Mouse (Mus musculus) activated CD4-positive, CD25-positive, alpha-beta regulatory T cell, adult 9 weeks (primary cell): ENCODE results near the gene Cap1. TPM values are rescaled to one million over a fixed set of nuclear protein-coding genes. Genes with fewer than 3 reads are reported as not detected.

Experiments
- polyA plus RNA-seq: library from polyadenylated mRNA; unstranded; fragments of 100-300 nt; shearing (Covaris generic); gene quantifications from one replicate; pipeline ENCODE4 v1.2.1, GENCODE M21; 2017

Gene Cap1
- 193 TPM for polyA plus RNA-seq

GRCm38 (mm10) chr4:122885768-122886578 lies at the start of gene Cap1:
TSS of gene Cap1 (minus strand) at chr4:122886056.

GRCm38 (mm10) chr4:122835530-122836402 lies 50.1 kb downstream of the Cap1 start, which contains the start of gene Ppt1:
TSS of gene Ppt1 (plus strand) at chr4:122836242.

Other genes with a start within 250 kb of the Cap1 start
- not detected for gene 9530002B09Rik, start 196.8 kb downstream of the Cap1 start, polyA plus RNA-seq
- gene Ppt1, start 49.8 kb downstream of the Cap1 start, polyA plus RNA-seq = 117 TPM
- 4.0 TPM for gene Mfsd2a, start 75.1 kb upstream of the Cap1 start, polyA plus RNA-seq
- gene Mycl, start 109.6 kb upstream of the Cap1 start, polyA plus RNA-seq = not detected
- gene Trit1, start 130.5 kb upstream of the Cap1 start, polyA plus RNA-seq = 26.3 TPM
- 0.15 TPM for gene Bmp8b, start 219.1 kb upstream of the Cap1 start, polyA plus RNA-seq
- not detected for gene Oxct2b, start 230.2 kb upstream of the Cap1 start, polyA plus RNA-seq